Mouse (Mus musculus): ENCODE data around the gene Gxylt2.

GRCm38 (mm10) chr6:100829770-100830169 is 125.2 kb downstream of the Gxylt2 start:
- TF ChIP-seq CTCF (IDR thresholded peaks at IDR 0.05; ENCODE audit: control insufficient read depth, insufficient read depth, low read length), result no peak
- no peak for TF ChIP-seq POLR2A (IDR thresholded peaks at IDR 0.05; ENCODE audit: borderline replicate concordance, control insufficient read depth, low read depth, low read length)
